Mouse (Mus musculus): ENCODE data around the gene Ankrd24.

The Ankrd24 gene

GRCm38 (mm10) chr10:81628390-81628789 is at the start of gene Ankrd24:
TSS of gene Ankrd24 (plus strand) at chr10:81628540.
- no peak for DNase-seq (ENCODE audit: low spot score in 2 of 2)

- no peak for DNase-seq (ENCODE audit: low spot score in 2 of 2)
Measured at GRCm38 (mm10) chr10:81579967-81580366, 48.4 kb upstream of the Ankrd24 start.

- DNase-seq (ENCODE audit: low spot score in 2 of 2) = no peak
Measured at GRCm38 (mm10) chr10:81580441-81581070, 47.8 kb upstream of the Ankrd24 start.

- no peak for DNase-seq (ENCODE audit: low spot score in 2 of 2)
Measured at GRCm38 (mm10) chr10:81583347-81583746, 45.0 kb upstream of the Ankrd24 start.

GRCm38 (mm10) chr10:81588739-81589138 is 39.6 kb upstream of the Ankrd24 start:
- no peak for DNase-seq (ENCODE audit: low spot score in 2 of 2)

- DNase-seq (ENCODE audit: low spot score in 2 of 2) = no peak
Measured at GRCm38 (mm10) chr10:81591846-81592245, 36.5 kb upstream of the Ankrd24 start.

GRCm38 (mm10) chr10:81592631-81593030 is 35.7 kb upstream of the Ankrd24 start:
- DNase-seq (ENCODE audit: low spot score in 2 of 2) = no peak

- DNase-seq (ENCODE audit: low spot score in 2 of 2) = no peak
Measured at GRCm38 (mm10) chr10:81593223-81593622, 35.1 kb upstream of the Ankrd24 start.

GRCm38 (mm10) chr10:81593935-81594334 is 34.4 kb upstream of the Ankrd24 start:
- DNase-seq (ENCODE audit: low spot score in 2 of 2) = no peak

- no peak for DNase-seq (ENCODE audit: low spot score in 2 of 2)
Measured at GRCm38 (mm10) chr10:81595599-81595998, 32.7 kb upstream of the Ankrd24 start.

- DNase-seq (ENCODE audit: low spot score in 2 of 2) = no peak
Measured at GRCm38 (mm10) chr10:81596611-81597010, 31.7 kb upstream of the Ankrd24 start.

- DNase-seq (ENCODE audit: low spot score in 2 of 2) = peak in 1 of 2 experiments; percentile 46
Measured at GRCm38 (mm10) chr10:81597137-81597950, 31.0 kb upstream of the Ankrd24 start.

GRCm38 (mm10) chr10:81598342-81598741 is 30.0 kb upstream of the Ankrd24 start:
- no peak for DNase-seq (ENCODE audit: low spot score in 2 of 2)

GRCm38 (mm10) chr10:81598871-81599270 is 29.5 kb upstream of the Ankrd24 start:
- no peak for DNase-seq (ENCODE audit: low spot score in 2 of 2)

GRCm38 (mm10) chr10:81599630-81600029 is 28.7 kb upstream of the Ankrd24 start:
- DNase-seq (ENCODE audit: low spot score in 2 of 2) = no peak

GRCm38 (mm10) chr10:81600096-81600495 is 28.2 kb upstream of the Ankrd24 start:
- no peak for DNase-seq (ENCODE audit: low spot score in 2 of 2)

- peak; percentile 94 to 95 for DNase-seq (ENCODE audit: low spot score in 2 of 2)
Measured at GRCm38 (mm10) chr10:81600738-81601203, 27.6 kb upstream of the Ankrd24 start, which contains the start of gene Tle6. TSS of gene Tle6 (minus strand) at chr10:81601073.

- DNase-seq (ENCODE audit: low spot score in 2 of 2) = no peak
Measured at GRCm38 (mm10) chr10:81601396-81601905, 26.9 kb upstream of the Ankrd24 start.

- peak in 1 of 2 experiments; percentile 30 for DNase-seq (ENCODE audit: low spot score in 2 of 2)
Measured at GRCm38 (mm10) chr10:81602741-81603151, 25.6 kb upstream of the Ankrd24 start.

- DNase-seq (ENCODE audit: low spot score in 2 of 2) = no peak
Measured at GRCm38 (mm10) chr10:81604019-81604967, 24.0 kb upstream of the Ankrd24 start.

- DNase-seq (ENCODE audit: low spot score in 2 of 2) = peak; percentile 87 to 92
Measured at GRCm38 (mm10) chr10:81604968-81605665, 23.2 kb upstream of the Ankrd24 start.
